21 mouse cellular contexts compared by ENCODE assay signal in genomic region chr7:29146625-29147367, GRCm38 (mm10). TPM values are rescaled to one million over a fixed set of nuclear protein-coding genes. Genes with fewer than 3 reads are reported as not detected.
A peak's percentile ranks its signal among the peaks of the same experiment; 100 is the strongest.
DNase-seq lines count a peak whose midpoint lies in the region; ATAC-seq and TF ChIP-seq lines count a peak whose summit lies in the region.
"Had no signal": no experiment of that assay in that cellular context is flagged by ENCODE, and none has a peak within 500 bp of the region (broad histone marks: within the 10 kb centered on the region; RNA-seq: fewer than 3 reads in every experiment).

No protein-coding gene starts in this region.

- H3K36me3 ChIP-seq in intestine, embryonic 15.5 days: no peaks in the 10 kb centered on the region
- H3K36me3 ChIP-seq in intestine, postnatal 0 days (ENCODE audit: control insufficient read depth, insufficient read depth): no peaks in the 10 kb centered on the region
- no peaks in the 10 kb centered on the region for H3K36me3 ChIP-seq in myocyte (ENCODE audit: control insufficient read depth, insufficient read depth)
- H3K36me3 ChIP-seq: embryonic facial prominence, embryonic 13.5 days; embryonic facial prominence, embryonic 15.5 days; forebrain, embryonic 15.5 days had no signal

- no peak overlapping the region for H3K4me2 ChIP-seq in intestine, embryonic 15.5 days (replicated peaks)
- H3K4me2 ChIP-seq in intestine, postnatal 0 days (replicated peaks; ENCODE audit: low read depth): no peak overlapping the region
- H3K4me2 ChIP-seq in myocyte (ENCODE audit: low read depth): peak overlapping the region; percentile 18
- H3K4me2 ChIP-seq: embryonic facial prominence, embryonic 13.5 days; embryonic facial prominence, embryonic 15.5 days; forebrain, embryonic 13.5 days; forebrain, embryonic 15.5 days had no signal

- no peak overlapping the region for H3K9ac ChIP-seq in intestine, embryonic 15.5 days
- no peak overlapping the region for H3K9ac ChIP-seq in intestine, postnatal 0 days (ENCODE audit: low read depth, low read length)
- H3K9ac ChIP-seq: embryonic facial prominence, embryonic 13.5 days; embryonic facial prominence, embryonic 15.5 days; forebrain, embryonic 13.5 days; forebrain, embryonic 15.5 days; forebrain, postnatal 0 days had no signal

- no peaks in the 10 kb centered on the region for H3K9me3 ChIP-seq in intestine, embryonic 15.5 days
- no peaks in the 10 kb centered on the region for H3K9me3 ChIP-seq in intestine, postnatal 0 days (ENCODE audit: control insufficient read depth)
- H3K9me3 ChIP-seq: embryonic facial prominence, embryonic 13.5 days; embryonic facial prominence, embryonic 15.5 days; forebrain, embryonic 13.5 days; forebrain, embryonic 15.5 days had no signal

- no peak for DNase-seq in cerebellum, adult 2 months
- DNase-seq in kidney, adult 9 months: no peak
- no peak for DNase-seq in frontal cortex, postnatal 25 days (ENCODE audit: low spot score in 2 of 2)
- DNase-seq: adrenal gland, adult 2 months; adrenal gland, postnatal 10 days; adrenal gland, postnatal 25 days; cerebellum, adult 11 months; cerebellum, adult 18-20 months; cerebellum, adult 9-10 months; cerebellum, postnatal 10 days; cerebellum, postnatal 25 days; embryo, embryonic 11 days; forebrain, postnatal 0 days had no signal

- no peak overlapping the region for H3ac ChIP-seq in myocyte (ENCODE audit: control insufficient read depth, insufficient read length)

- 71% methylated on average over 7 of the region's 7 CpGs for WGBS in intestine, embryonic 15.5 days
- WGBS in intestine, postnatal 0 days: 53% methylated on average over 7 of the region's 7 CpGs
- 81% methylated on average over 7 of the region's 7 CpGs for WGBS in cerebellum, adult 2 months

- H3K27ac ChIP-seq in intestine, embryonic 15.5 days: 0 out of 2 replicates have a peak overlapping the region, but pooled peaks have one; percentile 22
- H3K27ac ChIP-seq in intestine, postnatal 0 days (ENCODE audit: low read depth, low read length): peak overlapping the region; percentile 54; the same call in 1 of the 2 replicates
- H3K27ac ChIP-seq in cerebellum, adult 2 months (ENCODE audit: insufficient read depth, low read length): no peak overlapping the region
- H3K27ac ChIP-seq: embryonic facial prominence, embryonic 13.5 days; embryonic facial prominence, embryonic 15.5 days; forebrain, embryonic 13.5 days; forebrain, embryonic 15.5 days had no signal

- peak; percentile 81 for ATAC-seq in intestine, embryonic 15.5 days
- ATAC-seq in intestine, postnatal 0 days: peak; percentile 89
- no peak for ATAC-seq in erythroblast, adult 5-6 weeks (replicated peaks; ENCODE audit: low FRiP score, poor library complexity, severe bottlenecking)
- ATAC-seq: forebrain, embryonic 13.5 days; forebrain, embryonic 15.5 days; forebrain, postnatal 0 days had no signal

- no peak overlapping the region for H3K4me3 ChIP-seq in intestine, embryonic 15.5 days (replicated peaks)
- no peak overlapping the region for H3K4me3 ChIP-seq in intestine, postnatal 0 days (ENCODE audit: low read depth, low read length)
- H3K4me3 ChIP-seq in myocyte: no peak overlapping the region
- H3K4me3 ChIP-seq in cerebellum, adult 2 months (replicated peaks; ENCODE audit: insufficient read depth, low read depth, low read length): no peak overlapping the region
- H3K4me3 ChIP-seq: embryonic facial prominence, embryonic 13.5 days; embryonic facial prominence, embryonic 15.5 days; forebrain, embryonic 13.5 days; forebrain, embryonic 15.5 days had no signal

- 0 out of 2 replicates have a peak, but pooled peaks cover 2% of the 10 kb centered on the region for H3K4me1 ChIP-seq in intestine, embryonic 15.5 days (replicated peaks)
- no peaks in the 10 kb centered on the region for H3K4me1 ChIP-seq in intestine, postnatal 0 days (replicated peaks; ENCODE audit: control insufficient read depth, insufficient read depth, low read length)
- no peaks in the 10 kb centered on the region for H3K4me1 ChIP-seq in cerebellum, adult 2 months (ENCODE audit: control insufficient read depth, insufficient read depth, low read length)
- H3K4me1 ChIP-seq: embryonic facial prominence, embryonic 13.5 days; embryonic facial prominence, embryonic 15.5 days; forebrain, embryonic 13.5 days; forebrain, embryonic 15.5 days had no signal

- H3K27me3 ChIP-seq in intestine, embryonic 15.5 days (replicated peaks): no peaks in the 10 kb centered on the region
- no peaks in the 10 kb centered on the region for H3K27me3 ChIP-seq in intestine, postnatal 0 days (replicated peaks; ENCODE audit: control insufficient read depth, insufficient read depth, low read length)
- H3K27me3 ChIP-seq in myocyte (ENCODE audit: control insufficient read depth, insufficient read depth, insufficient read length): peaks cover 5% of the 10 kb centered on the region
- no peaks in the 10 kb centered on the region for H3K27me3 ChIP-seq in cerebellum, adult 2 months (ENCODE audit: control insufficient read depth, insufficient read depth, low read length)
- H3K27me3 ChIP-seq: embryonic facial prominence, embryonic 13.5 days; embryonic facial prominence, embryonic 15.5 days; forebrain, embryonic 13.5 days; forebrain, embryonic 15.5 days had no signal

- no peak for TF ChIP-seq CTCF in intestine, postnatal 0 days (IDR thresholded peaks at IDR 0.05; ENCODE audit: low read depth)
- no peak for TF ChIP-seq CTCF in cerebellum, adult 2 months (IDR thresholded peaks at IDR 0.05; ENCODE audit: borderline replicate concordance, insufficient read depth, low read depth, low read length)

- TF ChIP-seq POLR2A in myocyte (IDR thresholded peaks at IDR 0.05; ENCODE audit: insufficient read length, low read depth): no peak
- TF ChIP-seq POLR2A in cerebellum, adult 2 months (IDR thresholded peaks at IDR 0.05; ENCODE audit: borderline replicate concordance, insufficient read depth, low read length): no peak

- no peaks in the 10 kb centered on the region for H3K79me2 ChIP-seq in myocyte (ENCODE audit: control insufficient read depth, insufficient read depth)

TF ChIP-seq in myocyte, 11 proteins besides CTCF, POLR2A, EP300 and RAD21:
- TF ChIP-seq TCF12 (IDR thresholded peaks at IDR 0.05; ENCODE audit: insufficient read depth, poor library complexity, severe bottlenecking) (no peak), E2F4 (IDR thresholded peaks at IDR 0.05; ENCODE audit: insufficient read depth) (no peak), REST (IDR thresholded peaks at IDR 0.05; ENCODE audit: insufficient read depth, insufficient read length) (no peak), CEBPB (IDR thresholded peaks at IDR 0.05; ENCODE audit: insufficient read depth, poor library complexity, severe bottlenecking) (no peak), MYOG (IDR thresholded peaks at IDR 0.05; ENCODE audit: control insufficient read depth in 1 of 3, insufficient read depth in 1 of 3, insufficient read length in 2 of 3, low read depth in 2 of 3) (peak in 1 of 3 experiments; percentile 29)

RNA-seq across cellular contexts. Expression of gene Fam98c, which starts 9.2 kb away (rescaled TPM):
- 48.7 and 49.3 TPM in 2 replicates for polyA plus RNA-seq in intestine, embryonic 15.5 days (2015; fragmentation: Nextera tagmentation; extraction: Ambion mirVana)
- 75.9 and 83.4 TPM in 2 replicates for polyA plus RNA-seq in intestine, postnatal 0 days (2015; fragmentation: Nextera tagmentation; extraction: Ambion mirVana)
- 11.6 TPM for polyA plus RNA-seq in myocyte (2012; fragmentation: generic; extraction: Trizol)
- 76.2 and 81.4 TPM in 2 replicates for polyA plus RNA-seq in cerebellum, adult 2 months (2012; rRNA removed)
- 2.1 and 4.6 TPM in 2 replicates for total RNA-seq in erythroblast, adult 5-6 weeks (2015; ENCODE audit: low replicate concordance)
- total RNA-seq in erythroblast, adult 5-6 weeks (2017; ENCODE audit: low replicate concordance): 1.5 and 2.7 TPM in 2 replicates

RNA-seq across cellular contexts. Expression of gene Rasgrp4, which starts 12.1 kb away (rescaled TPM):
- 0.44 and 0.62 TPM in 2 replicates for polyA plus RNA-seq in intestine, embryonic 15.5 days (2015; fragmentation: Nextera tagmentation; extraction: Ambion mirVana)
- polyA plus RNA-seq in intestine, postnatal 0 days (2015; fragmentation: Nextera tagmentation; extraction: Ambion mirVana): 0.21 and 0.29 TPM in 2 replicates
- polyA plus RNA-seq in myocyte (2012; fragmentation: generic; extraction: Trizol): 0.01 TPM
- 1.2 and 1.5 TPM in 2 replicates for polyA plus RNA-seq in cerebellum, adult 2 months (2012; rRNA removed)
- 3.5 and 23.4 TPM in 2 replicates for total RNA-seq in erythroblast, adult 5-6 weeks (2015; ENCODE audit: low replicate concordance)
- total RNA-seq in erythroblast, adult 5-6 weeks (2017; ENCODE audit: low replicate concordance): 4.7 and 5.5 TPM in 2 replicates

RNA-seq across cellular contexts. Expression of gene Ryr1, which starts 21.8 kb away (rescaled TPM):
- polyA plus RNA-seq in intestine, embryonic 15.5 days (2015; fragmentation: Nextera tagmentation; extraction: Ambion mirVana): 0.67 and 1.00 TPM in 2 replicates
- polyA plus RNA-seq in intestine, postnatal 0 days (2015; fragmentation: Nextera tagmentation; extraction: Ambion mirVana): 0.43 and 0.63 TPM in 2 replicates
- polyA plus RNA-seq in myocyte (2012; fragmentation: generic; extraction: Trizol): 73.1 TPM
- 9.5 and 12.1 TPM in 2 replicates for polyA plus RNA-seq in cerebellum, adult 2 months (2012; rRNA removed)
- total RNA-seq in erythroblast, adult 5-6 weeks (2015; ENCODE audit: low replicate concordance): 0.21 TPM in 1 of 2 replicates, not detected in the other
- under 0.01 TPM in 1 of 2 replicates, not detected in the other for total RNA-seq in erythroblast, adult 5-6 weeks (2017; ENCODE audit: low replicate concordance)
- polyA plus RNA-seq: adrenal gland, adult 2 months had no signal

RNA-seq across cellular contexts. Expression of gene Ggn, which starts 23.2 kb away (rescaled TPM):
- 0.49 and 0.76 TPM in 2 replicates for polyA plus RNA-seq in intestine, embryonic 15.5 days (2015; fragmentation: Nextera tagmentation; extraction: Ambion mirVana)
- polyA plus RNA-seq in intestine, postnatal 0 days (2015; fragmentation: Nextera tagmentation; extraction: Ambion mirVana): 0.27 and 0.34 TPM in 2 replicates
- polyA plus RNA-seq in myocyte (2012; fragmentation: generic; extraction: Trizol): 0.89 TPM
- polyA plus RNA-seq in cerebellum, adult 2 months (2012; rRNA removed): 0.86 and 1.1 TPM in 2 replicates
- total RNA-seq in erythroblast, adult 5-6 weeks (2015; ENCODE audit: low replicate concordance): not detected in 2 replicates
- total RNA-seq in erythroblast, adult 5-6 weeks (2017; ENCODE audit: low replicate concordance): not detected in 2 replicates

RNA-seq across cellular contexts. Expression of gene Spred3, which starts 23.4 kb away (rescaled TPM):
- polyA plus RNA-seq in intestine, embryonic 15.5 days (2015; fragmentation: Nextera tagmentation; extraction: Ambion mirVana): 1.4 and 2.0 TPM in 2 replicates
- 0.52 and 0.93 TPM in 2 replicates for polyA plus RNA-seq in intestine, postnatal 0 days (2015; fragmentation: Nextera tagmentation; extraction: Ambion mirVana)
- polyA plus RNA-seq in myocyte (2012; fragmentation: generic; extraction: Trizol): 4.1 TPM
- polyA plus RNA-seq in cerebellum, adult 2 months (2012; rRNA removed): 22.5 and 25.4 TPM in 2 replicates
- 0.77 and 0.84 TPM in 2 replicates for total RNA-seq in erythroblast, adult 5-6 weeks (2015; ENCODE audit: low replicate concordance)
- total RNA-seq in erythroblast, adult 5-6 weeks (2017; ENCODE audit: low replicate concordance): 0.84 and 0.85 TPM in 2 replicates
